Mouse (Mus musculus): ENCODE measurements around the gene Cxcr1. TPM values are rescaled to one million over a fixed set of nuclear protein-coding genes. Genes with fewer than 3 reads are reported as not detected.

Cxcr1 gene
- total RNA-seq (2022): under 1 TPM in 1 of 4 experiments, not detected in 3; 0.27 TPM

DNA sequence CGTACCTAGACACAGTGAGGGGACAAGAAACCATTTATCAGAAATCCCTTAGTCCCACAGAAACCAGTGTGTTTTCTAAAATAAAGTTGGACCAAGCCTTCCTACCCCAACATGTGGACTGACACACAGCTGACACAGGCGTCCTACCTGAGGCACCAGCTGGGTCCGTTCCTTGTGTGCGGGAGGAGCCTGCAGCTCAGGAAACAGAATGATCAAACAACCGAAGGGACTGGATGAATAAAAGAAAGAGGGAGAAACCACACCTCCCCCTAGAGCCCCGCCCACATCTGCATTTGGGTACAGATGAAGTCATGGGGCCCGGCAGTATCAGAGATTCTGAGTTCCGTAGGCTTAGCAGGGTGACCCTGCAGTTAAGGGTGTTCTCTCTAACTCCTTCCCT, at the start of gene Cxcr1:
Gene Cxcr1 (minus strand): TSS at position 187 of the 400 bp plus-strand sequence.
- DNase-seq: no peak

DNA sequence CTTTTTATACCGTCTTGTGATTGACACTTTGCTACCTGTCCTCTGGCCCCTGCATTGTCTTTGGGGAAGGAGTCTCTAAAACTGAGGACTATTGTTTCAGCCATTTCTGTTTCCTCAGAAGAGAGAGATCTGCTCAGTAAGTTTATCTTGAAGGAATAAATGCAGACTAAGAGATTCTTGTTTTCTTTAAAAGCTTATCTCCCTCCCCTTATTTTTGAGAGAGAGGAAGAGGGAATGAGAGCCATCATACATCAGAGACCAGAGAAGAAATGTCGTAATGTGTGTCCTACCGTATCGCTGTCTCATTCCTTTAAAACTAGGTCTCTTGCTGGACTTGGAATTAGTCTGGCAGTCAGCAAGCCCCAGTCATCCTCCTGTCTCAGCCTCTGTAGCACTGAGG, 46.4 kb upstream of the Cxcr1 start:
- no peak for DNase-seq

DNA sequence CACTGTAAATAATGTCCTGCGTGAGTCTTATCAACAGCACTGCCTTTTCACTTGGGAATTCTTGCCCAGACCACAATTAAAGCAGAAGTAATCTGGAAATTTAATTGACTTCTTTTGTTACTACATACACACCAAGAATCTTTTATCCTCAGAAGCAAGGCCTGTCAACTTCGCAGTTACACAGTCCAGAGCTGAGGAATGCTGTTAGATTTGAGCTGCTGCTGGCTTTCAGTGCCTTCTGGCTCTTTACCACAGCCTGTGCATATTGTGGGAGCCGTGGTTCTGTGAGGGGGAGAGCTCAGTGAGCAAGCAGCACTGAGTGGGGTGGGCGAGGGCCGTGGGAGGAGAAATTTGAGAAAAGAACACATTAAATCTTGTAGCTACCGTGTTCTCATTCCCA, 45.9 kb upstream of the Cxcr1 start:
- no peak for DNase-seq

DNA sequence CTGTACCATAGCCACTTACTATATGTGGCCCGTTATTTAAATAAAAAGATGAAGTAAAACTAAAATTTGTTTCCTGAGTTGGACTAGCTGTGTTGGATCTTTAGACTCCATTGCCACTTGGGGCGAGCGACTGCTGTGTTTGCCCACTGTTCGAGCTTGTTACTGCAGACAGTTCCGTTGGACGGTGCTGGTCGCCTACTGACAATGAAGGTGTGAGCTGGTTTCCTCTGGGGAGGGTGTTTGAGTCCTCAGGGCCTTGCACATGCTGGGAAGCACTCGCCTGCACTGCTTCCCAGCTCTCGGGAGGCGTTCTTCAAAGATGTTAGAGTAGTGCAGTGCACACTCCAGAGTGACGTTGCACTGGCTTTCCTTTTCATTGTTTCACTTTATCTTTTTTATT, 45.2 kb upstream of the Cxcr1 start:
- DNase-seq: no peak

DNA sequence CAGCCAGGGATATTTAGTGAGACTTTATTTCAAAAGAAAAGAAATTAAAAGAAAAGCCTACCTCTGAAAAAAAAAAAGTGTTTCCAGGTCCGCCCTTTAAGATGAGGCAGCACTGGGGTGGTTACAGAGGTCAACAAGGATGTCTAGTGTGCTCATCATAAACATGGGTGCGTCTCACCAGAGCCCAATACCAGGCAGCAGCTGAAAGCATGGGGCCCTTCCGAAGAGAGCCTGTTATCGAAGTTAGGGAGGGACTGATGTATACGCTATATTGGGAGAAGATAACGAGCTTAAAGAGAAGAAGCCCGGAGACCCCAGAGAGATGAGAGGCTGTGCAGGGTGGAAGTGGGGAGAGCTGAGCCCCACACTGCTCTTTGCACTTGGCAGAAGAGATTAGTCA, 44.7 kb upstream of the Cxcr1 start:
- DNase-seq: no peak

DNA sequence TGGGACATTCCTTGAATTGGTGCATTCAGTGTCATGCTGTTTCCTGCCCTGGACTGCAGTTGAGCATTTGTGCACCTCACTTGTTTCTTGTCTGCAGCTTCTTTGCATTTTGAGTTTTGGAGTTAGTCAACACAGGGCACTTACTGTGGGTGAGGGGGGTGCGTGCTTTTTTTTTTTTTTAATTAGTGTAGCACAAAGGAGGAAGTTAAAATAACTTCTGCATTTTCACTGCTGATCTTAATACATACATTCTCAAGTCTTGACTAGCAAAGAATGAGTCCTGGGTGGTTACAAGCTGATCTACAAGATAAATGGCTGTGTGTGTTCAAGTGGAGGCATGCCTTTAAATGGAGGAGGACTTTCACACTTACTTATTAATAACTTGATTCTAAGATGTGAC, 43.7 kb upstream of the Cxcr1 start:
- no peak for DNase-seq

DNA sequence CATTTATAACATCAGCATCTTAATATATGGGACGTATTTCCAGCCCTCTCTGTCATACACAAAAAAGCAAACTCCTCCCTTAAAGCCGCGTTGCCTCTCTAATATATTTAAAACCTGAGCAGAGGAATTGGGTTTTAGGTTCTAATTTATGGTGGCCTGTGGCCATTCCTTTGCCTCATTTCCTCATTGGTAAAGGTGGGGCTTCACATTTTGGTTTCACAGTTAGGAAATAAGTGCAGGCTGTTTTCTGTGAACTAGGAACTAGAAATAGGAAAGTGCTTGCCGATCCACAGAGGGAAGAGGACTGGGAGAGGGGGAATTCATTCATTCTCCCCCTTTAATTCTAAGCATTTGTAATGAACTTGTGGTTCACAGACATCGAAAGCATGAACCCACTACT, 43.2 kb upstream of the Cxcr1 start:
- no peak for DNase-seq

DNA sequence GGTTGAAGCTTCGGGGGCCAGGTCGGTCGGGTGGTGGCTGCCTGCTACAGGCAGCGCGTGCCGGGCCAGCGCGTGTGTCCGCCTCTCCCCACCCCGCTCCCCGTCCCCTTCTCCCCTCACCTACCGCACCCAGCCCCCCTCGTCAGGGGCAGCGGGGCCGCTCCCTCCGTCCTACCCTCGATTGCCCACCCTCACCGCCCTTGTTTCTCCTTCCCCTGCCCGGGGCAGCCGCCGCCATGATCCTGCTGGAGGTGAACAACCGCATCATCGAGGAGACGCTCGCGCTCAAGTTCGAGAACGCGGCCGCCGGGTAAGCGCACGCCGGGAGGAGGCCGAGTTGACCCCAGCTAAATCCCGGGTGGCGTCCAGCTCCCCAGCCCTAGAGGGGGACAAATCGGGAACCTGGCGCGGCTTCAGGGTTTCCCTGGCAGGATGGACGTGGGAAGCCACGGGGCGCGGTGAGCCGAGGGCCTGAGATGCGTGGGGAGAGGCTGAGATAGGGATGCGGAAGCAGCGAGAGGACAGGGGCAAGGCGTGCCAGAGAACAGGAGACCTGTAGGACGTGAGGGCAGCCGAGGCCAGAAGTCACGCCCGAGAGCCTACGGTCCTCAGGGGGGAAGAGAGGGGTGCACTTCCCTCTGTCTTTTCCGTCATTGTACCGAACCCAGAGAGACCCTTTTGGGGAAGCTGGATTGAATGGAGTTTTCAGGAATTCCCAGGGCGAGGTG, 42.3 kb upstream of the Cxcr1 start:
- peak; percentile 34 for DNase-seq

DNA sequence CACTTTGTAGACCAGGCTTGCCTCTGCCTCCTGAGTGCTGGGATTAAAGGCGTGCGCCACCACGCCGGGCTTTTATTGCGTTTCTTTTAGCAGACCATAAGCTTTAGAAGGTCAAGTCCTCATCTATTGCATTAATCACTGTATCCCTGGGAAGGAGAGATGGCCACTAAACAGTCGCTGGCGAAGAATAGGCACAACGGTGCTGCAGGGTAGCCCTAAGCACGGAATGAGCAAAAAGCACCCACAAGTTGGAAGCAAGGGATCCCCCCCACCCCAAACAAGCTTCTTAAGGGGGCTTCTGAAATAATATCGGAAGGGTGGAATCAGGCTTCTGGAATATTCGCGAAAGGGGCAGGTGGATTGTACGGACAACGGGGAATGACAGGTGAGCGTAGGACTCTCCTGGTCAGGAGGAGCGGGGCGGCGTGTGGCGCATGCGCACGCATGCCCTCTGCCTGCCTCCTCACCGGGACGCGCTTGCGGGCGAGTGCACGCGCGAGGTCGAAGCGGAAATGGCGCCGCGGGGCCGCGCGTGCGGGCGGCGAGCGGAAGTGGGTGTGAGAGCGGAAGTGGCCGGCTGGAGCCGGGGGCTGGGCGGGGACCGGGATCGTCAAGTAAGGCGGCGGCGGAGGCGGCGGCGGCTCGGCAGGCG, 41.6 kb upstream of the Cxcr1 start, which contains the start of gene Arpc2:
Gene Arpc2 (plus strand): TSS at position 147 of the 652 bp plus-strand sequence.
- DNase-seq: peak; percentile 96

DNA sequence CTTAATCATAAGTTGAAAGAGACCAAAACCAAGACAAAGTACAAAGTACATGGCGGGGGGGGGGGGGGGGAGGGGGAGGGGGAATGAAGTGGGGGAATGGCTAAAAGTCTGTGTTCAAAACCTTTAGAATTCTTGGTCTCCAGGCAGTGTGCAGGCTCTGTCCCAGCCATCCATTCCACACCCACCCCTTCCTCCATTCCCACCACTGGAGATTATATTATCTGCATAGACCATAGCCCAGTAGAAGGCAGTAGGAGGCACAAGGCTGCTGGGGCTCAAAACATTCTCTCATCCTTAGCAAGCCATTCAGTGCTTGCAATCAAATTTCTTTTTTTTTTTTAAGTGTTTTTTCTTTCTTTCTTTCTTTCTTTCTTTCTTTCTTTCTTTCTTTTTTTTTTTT, 36.6 kb upstream of the Cxcr1 start:
- DNase-seq: no peak

DNA sequence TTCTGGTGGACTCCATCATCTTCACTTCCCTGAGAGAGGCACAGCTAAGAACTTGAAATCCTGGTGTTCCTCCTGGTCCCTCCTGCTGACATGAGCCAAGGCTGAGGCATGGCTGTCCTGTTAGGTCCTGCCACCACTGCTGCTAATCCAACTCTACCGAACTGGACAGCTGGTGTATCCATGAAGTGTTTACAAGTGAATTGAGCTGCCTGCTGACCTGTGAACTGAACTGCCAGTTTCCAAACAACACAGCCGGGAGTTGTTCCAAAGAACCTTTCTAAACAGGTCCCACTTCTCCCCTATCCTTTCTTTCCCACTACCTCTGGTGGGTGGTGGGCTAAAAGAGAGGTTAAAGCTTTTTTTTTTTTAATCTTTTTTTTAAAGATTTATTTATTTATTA, 35.5 kb upstream of the Cxcr1 start:
- no peak for DNase-seq

DNA sequence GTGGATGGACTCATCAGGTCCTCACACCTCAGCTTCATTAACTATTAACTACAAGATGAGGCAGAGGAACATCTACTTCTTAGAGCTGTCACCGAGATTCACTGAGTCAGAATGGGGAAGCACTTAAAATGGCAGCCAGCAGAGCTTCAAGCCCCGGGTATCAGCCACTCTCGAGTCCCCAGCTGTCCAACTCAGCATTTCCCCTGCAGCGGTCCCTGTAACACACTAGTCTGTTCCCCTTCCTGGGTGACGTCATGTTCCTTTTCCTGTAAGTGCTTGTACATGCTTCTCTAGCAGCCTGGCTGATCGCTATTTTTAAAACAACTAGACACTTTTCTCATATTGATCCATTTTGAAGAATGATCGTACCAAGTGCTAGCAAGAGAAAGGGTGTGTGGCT, 32.9 kb upstream of the Cxcr1 start:
- no peak for DNase-seq

DNA sequence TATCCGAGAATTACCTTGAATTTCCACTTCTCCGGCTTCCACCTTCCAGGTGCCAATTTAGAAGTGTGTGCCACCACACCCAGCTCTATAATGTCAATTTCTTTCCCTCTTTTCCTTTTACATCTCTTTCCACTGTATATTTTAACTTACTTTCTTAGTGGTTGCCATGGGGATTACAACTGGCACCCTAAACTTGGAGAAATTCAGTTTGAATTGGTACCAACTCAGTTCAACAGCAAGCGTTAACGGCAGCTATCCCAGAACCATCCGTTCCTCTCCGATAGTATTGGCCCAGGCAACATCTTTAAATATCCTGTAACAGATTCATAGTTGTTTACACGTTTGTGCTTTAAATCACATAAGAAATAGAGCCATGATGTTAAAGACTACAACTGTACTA, 25.5 kb upstream of the Cxcr1 start:
- DNase-seq: no peak

DNA sequence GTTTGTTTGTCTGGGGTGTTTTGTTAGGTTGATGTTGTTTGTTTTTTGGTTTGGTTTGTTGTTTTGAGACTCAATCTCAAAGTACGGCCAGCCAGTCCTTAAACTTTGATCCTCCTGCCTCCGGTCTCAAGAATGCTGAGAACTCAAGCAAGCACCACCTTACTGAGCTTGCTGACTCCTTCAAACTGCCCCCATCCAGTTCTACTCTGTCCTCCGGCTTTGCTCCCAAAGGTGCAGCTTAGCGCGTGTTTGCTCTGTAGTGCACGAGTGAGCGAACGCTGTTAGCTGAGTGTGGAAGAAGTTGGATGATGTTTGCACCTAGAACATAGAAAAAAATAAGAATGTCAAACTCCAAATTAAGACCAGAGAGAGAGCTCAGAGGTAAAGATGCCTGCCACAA, 14.5 kb upstream of the Cxcr1 start:
- DNase-seq: no peak

DNA sequence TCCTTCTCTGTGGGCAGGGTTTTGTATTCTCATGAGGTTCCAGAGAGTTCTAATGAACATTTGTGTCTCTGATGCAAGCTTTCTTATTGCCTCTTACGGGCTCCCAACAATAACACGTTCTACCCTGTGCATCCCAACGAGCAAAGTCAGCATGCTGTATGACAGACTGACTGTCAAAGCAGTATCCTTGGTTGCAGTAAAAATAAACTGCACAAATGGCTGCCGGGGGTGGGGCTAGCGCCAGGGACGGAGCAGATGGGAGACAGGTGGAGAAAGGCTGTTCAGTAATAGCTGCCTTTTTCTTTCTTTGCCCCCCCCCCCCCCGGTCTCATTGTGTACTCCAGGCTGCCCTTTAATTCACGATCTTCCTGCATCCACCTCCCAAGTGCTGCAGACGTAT, 13.5 kb upstream of the Cxcr1 start:
- no peak for DNase-seq

DNA sequence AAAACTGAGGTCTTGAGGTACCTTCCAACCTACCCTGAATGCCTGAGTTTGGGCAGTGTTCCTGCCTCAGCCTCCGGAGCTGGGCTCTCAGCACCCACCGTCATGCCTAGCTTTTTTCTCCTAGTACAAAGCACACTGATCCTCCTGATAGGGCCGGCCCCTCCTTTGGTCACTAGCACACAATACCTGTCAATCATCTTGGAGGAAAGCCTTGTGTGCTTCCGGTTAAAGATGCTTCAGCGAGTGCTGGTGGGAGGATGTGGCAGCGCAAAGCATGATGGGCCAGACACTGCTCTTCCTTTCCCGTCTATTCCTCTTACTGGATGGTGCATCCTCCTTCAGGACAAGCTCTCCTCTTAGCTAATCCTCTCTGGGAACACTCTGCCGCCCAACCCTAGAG, 12.2 kb upstream of the Cxcr1 start:
- DNase-seq: no peak

DNA sequence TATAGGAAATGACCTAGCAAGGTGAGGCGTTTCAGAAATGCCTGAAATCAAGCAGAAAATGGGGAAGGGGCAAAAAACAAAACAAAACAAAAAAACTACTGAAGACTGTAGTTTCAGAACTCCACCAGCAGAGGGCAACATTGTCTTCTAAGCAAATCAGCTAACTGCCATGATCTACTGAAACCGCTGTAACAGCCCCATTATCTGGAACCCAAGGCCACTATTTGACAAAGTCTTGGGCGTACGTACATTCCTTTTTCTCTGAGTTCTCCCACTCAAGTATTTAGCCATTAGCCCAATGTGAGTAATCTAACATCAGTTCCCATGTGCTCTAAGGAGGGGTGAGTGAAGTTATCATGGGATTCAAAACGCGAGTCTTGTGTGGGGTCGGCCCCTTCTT, 11.4 kb upstream of the Cxcr1 start:
- DNase-seq: no peak

DNA sequence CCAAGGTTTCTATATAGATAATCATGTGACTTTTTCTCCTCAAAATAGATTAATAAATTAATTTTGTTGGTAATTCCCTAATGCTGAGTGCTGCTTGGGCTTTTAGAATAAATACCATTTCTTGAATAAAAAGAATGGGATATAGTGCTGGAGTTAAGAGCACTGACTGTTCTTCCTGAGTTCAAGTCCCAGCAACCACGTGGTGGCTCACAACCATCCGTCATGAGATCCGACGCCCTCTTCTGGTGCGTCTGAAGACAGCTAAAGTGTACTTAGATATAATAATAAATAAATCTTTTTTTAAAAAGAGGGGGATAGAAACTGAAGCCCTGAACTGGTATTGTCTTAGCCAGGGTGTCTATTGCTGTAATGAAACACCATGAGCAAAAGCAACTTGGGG, 9.0 kb upstream of the Cxcr1 start:
- no peak for DNase-seq

DNA sequence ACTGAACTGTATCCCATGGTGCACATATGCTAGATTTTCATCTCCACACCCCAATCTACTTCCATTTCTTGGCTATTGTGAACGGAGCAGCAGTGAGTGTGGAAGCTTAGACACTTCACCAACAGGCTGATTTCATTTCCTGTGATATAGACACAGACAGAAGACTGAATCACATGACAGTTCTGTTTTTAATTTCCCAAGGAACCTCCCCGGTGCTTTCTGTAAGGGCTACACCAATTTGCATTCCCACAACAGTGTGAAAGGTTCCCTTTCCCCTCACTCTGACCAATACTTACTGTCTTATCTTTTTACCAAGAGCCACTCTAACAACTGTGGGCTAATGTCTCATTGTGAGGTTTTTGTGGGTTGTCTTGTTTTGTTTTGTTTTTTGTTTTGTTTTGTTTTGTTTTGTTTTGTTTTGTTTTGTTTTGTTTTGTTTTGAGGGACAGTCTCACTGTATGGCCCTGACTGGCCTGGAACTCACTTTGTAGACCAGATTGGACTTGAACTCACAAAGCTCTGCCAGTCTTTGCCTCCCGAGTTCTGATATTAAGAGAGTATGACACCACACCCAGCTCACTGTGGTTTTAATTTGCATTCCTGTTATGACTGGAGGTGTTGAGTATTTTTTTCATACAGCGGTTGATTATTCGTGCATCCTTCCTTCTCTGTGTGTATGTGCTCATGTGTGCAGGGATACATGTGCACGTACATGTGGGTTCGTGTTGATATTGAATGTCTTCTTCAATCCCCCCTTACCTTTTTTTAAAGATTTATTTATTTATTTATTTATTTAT, 6.8 kb upstream of the Cxcr1 start:
- DNase-seq: no peak

DNA sequence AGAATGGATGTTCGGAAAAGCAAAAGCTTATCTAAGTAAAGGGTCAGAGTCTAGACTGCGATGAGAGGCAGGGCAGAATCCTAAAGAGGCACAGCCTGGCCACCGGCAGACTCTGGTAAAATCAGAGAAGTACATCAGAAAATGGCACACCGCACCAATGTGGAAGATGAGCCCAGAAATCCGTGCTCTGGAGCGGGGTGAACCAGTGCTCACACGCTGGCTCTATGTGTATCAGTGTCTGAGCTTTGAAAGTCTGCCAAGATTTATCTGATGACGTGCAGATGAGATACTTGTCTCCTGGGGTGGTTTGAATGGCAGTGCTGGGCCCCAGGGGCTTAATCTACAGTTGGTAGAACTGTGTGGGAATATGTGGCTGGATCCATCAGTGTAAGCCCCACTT, 4.6 kb upstream of the Cxcr1 start:
- no peak for DNase-seq

DNA sequence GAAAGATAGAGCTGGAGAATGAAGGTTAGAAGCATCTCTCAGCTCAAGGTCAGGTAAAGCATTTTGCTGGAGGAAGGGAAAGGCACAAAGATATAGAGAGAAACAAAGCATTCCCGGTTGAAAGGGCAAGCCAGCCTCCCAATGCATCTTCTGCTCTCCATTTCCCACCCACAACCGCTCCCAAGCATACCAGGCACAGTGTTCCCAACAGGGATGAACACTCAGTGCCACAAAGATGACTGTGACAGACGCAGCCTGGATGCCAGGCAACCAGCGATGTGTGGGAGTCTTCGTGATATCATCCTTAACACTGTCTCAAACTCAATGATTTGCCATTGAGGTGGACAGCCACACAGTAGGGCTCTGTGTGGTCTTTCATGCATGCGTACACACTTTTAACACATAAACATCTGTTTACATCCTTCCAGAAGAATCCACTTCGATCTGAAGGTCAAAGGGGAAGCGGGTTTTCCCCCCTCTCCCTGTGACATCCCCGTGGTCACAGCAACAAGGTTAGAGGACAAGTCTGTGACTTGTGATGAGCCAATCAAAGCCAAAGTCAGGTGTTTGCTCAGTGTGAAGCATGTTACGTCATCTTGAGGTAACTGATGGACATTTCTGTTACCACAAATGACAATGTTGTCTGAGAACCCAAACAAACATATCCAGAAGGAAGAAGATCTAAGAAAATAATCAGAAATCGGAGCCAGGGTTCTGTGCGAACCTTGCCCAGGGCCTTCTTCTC, 3.5 kb upstream of the Cxcr1 start:
- DNase-seq: no peak

DNA sequence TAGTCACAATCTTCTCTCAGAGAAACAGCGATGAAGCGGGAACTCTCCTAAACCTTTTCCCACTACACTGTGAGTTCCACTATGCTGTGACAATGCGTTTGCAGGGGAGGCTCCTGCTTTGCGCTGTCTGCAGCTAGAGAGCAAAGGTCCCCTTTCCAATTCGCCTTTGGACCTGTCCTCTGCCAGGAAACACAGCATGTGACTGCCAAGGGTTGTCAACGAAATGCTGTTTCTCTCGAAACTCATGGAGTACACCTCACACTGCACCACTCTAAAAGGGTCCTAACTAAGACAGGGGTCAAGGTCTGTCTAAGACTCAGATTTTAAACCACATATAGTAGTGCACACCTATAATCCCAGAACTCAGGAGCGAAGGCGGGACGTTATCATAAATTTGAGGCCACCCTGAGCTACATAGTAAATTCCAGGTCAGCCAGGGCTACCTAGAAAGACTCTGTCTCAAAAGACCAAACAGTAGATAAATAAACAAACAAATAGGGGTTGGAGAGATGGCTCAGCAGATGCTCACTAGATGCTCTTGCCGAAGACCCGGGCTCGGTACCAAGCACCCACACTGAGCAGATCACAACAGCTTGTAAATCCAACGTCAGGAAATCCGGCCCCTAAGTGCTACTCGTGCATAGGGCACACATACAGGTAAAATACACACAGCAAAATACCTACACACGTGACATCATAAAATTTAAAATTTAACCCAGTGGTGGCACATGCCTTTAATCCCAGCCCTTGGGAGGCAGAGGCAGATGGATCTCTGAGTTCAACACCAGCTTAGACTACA, 2.4 kb upstream of the Cxcr1 start:
- DNase-seq: no peak

All from adrenal gland, adult 8-10 months (tissue).